Mouse (Mus musculus) lung, embryonic 16.5 days (tissue): ENCODE results near the gene Ttc27. TPM values are rescaled to one million over a fixed set of nuclear protein-coding genes. Genes with fewer than 3 reads are reported as not detected.

Experiments used
- ATAC-seq: fragments of 200-750 bp; cut with Nextera tagmentation; 2 replicates; pipeline ENCODE4 v1.8.0; 2017; ENCODE audit warnings: low read depth, mild to moderate bottlenecking, moderate library complexity
- H3K27ac ChIP-seq: fragments of 300-500 bp; sonication (generic); 2 replicates; pipeline ENCODE4 v1.5.1; 2014; ENCODE audit warnings: mild to moderate bottlenecking, control low read depth, low read length
- H3K27me3 ChIP-seq: fragments of 300-500 bp; sonication (generic); 2 replicates; pipeline ENCODE4 v1.6.1; 2014; ENCODE audit warnings: low read depth, low read length, mixed read lengths; ENCODE audit not compliant: control insufficient read depth, insufficient read depth
- H3K36me3 ChIP-seq: fragments of 300-500 bp; sonication (generic); 2 replicates; pipeline ENCODE4 v1.6.1; 2014; ENCODE audit warnings: low read length; ENCODE audit not compliant: control insufficient read depth, insufficient read depth
- H3K4me1 ChIP-seq: fragments of 300-500 bp; sonication (generic); replicated peaks from 2 replicates; pipeline ENCODE4 v1.6.1; 2014; ENCODE audit warnings: low read length, mixed read lengths; ENCODE audit not compliant: control insufficient read depth, insufficient read depth
- H3K4me2 ChIP-seq: fragments of 300-500 bp; sonication (generic); 2 replicates; pipeline ENCODE4 v1.6.1; 2014; ENCODE audit warnings: low read depth, low read length, control low read depth
- H3K4me3 ChIP-seq: fragments of 300-500 bp; sonication (generic); 2 replicates; pipeline ENCODE4 v1.5.1; 2014; ENCODE audit warnings: mild to moderate bottlenecking, low read length, control low read depth
- H3K9ac ChIP-seq: fragments of 300-500 bp; sonication (generic); 2 replicates; pipeline ENCODE4 v1.6.1; 2014; ENCODE audit warnings: low read length, control low read depth
- H3K9me3 ChIP-seq: fragments of 300-500 bp; sonication (generic); 2 replicates; pipeline ENCODE4 v1.6.1; 2016; ENCODE audit warnings: low read length; ENCODE audit not compliant: control insufficient read depth
- WGBS: fragments of 180-500 bp; shearing (Covaris S2); extraction: QIAGEN DNeasy Blood & Tissue Kit; methylation state at CpG from one replicate; pipeline ENCODE4 v1.1.7; 2014; 5-methylcytosine and 5-hydroxymethylcytosine counted together
- polyA plus RNA-seq: library from polyadenylated mRNA; unstranded; fragments of >200 nt; fragmentation: Nextera tagmentation; extraction: Ambion mirVana; gene quantifications from 2 replicates; pipeline ENCODE4 v1.2.1, GENCODE M21; 2015

The Ttc27 gene
- polyA plus RNA-seq, 1 experiment from 2014 or later, result 18.6 TPM

DNA sequence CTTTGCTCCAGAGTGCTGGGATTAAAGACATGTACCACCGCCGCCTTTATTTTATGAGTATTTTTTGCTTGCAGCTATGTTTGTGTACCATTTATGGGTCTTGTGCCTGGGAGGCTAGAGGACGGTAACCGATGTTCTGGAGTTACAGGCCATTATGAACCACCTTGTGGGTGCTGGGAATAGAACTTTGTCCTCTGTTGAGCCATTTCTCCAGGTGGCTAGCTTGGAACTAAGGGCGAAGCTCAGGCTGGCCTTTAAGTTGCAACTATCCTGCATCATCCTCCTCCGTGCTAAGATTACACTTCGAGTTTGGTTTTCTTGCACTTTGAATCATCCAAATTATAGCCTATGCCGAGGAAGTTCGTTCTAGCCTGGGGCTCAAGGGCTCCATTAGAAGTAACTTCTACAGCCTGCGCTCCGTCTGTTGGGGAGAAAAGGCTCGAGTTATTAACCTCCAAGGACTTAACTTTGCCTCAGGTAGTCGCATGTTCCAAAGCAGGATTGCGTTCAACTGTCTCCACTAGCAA lies 378 bp upstream of the Ttc27 start:
- 9% methylated on average over 14 of the region's 14 CpGs for WGBS
- peak; percentile 29; the same call in 1 of the 2 replicates for ATAC-seq
- Histone ChIP-seq H3K4me3 (peak overlapping the region; percentile 75), H3K9ac (peak overlapping the region; percentile 55), H3K36me3 (peaks cover 4% of the 10 kb centered on the region; the same call in 1 of the 2 replicates), H3K4me2 (peak overlapping the region; percentile 69), H3K27me3 (no peaks in the 10 kb centered on the region), H3K4me1 (0 out of 2 replicates have a peak, but pooled peaks cover 3% of the 10 kb centered on the region), H3K9me3 (no peaks in the 10 kb centered on the region), H3K27ac (0 out of 2 replicates have a peak overlapping the region, but pooled peaks have one; percentile 14)

DNA sequence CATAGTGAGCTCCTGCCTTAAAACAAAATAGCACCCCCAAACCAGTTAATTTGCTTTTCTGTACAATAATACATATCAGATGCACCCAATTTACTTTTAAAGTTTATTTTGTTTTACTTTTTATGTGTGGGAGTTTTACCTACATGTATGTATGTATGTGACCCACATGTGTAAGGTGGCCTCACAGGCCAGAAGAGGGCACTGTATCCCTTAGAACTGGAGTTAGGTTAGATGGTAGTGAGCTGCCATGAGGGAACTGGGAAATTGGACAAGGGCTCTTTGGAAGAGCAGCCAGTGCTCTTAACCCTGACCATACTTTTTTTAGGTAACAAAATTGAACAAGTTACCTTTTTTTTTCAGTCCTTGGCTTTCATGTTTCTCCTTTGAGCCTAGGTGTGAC lies 15.3 kb downstream of the Ttc27 start:
- no peak for ATAC-seq
- 0 out of 2 replicates have a peak, but pooled peaks cover 3% of the 10 kb centered on the region for H3K36me3 ChIP-seq

GRCm38 (mm10) chr17:74735392-74735791 lies 17.9 kb downstream of the Ttc27 start:
- H3K4me2 ChIP-seq, result no peak overlapping the region
- H3K36me3 ChIP-seq, result 0 out of 2 replicates have a peak, but pooled peaks cover 3% of the 10 kb centered on the region
- no peak for ATAC-seq
- 81% methylated on average over 11 of the region's 11 CpGs for WGBS
- no peak overlapping the region for H3K9ac ChIP-seq
- H3K4me1 ChIP-seq, result no peaks in the 10 kb centered on the region
- H3K27ac ChIP-seq, result no peak overlapping the region
- no peak overlapping the region for H3K4me3 ChIP-seq
- no peaks in the 10 kb centered on the region for H3K27me3 ChIP-seq
- H3K9me3 ChIP-seq, result no peaks in the 10 kb centered on the region

More for the DNA sequence above, 15.3 kb downstream of the Ttc27 start:
- H3K27ac ChIP-seq, result no peak overlapping the region
- no peaks in the 10 kb centered on the region for H3K4me1 ChIP-seq
- no peak overlapping the region for H3K9ac ChIP-seq
- no peaks in the 10 kb centered on the region for H3K27me3 ChIP-seq
- H3K4me2 ChIP-seq, result no peak overlapping the region
- no peak overlapping the region for H3K4me3 ChIP-seq
- H3K9me3 ChIP-seq, result no peaks in the 10 kb centered on the region

GRCm38 (mm10) chr17:74749659-74750058 lies 32.1 kb downstream of the Ttc27 start:
- Histone ChIP-seq H3K4me2 (no peak overlapping the region), H3K9me3 (no peaks in the 10 kb centered on the region), H3K36me3 (no peaks in the 10 kb centered on the region), H3K4me1 (peaks cover 5% of the 10 kb centered on the region), H3K9ac (no peak overlapping the region), H3K27me3 (no peaks in the 10 kb centered on the region), H3K27ac (no peak overlapping the region), H3K4me3 (no peak overlapping the region)
- ATAC-seq, result no peak
- WGBS, result 71% methylated on average over 1 of the region's 1 CpGs

DNA sequence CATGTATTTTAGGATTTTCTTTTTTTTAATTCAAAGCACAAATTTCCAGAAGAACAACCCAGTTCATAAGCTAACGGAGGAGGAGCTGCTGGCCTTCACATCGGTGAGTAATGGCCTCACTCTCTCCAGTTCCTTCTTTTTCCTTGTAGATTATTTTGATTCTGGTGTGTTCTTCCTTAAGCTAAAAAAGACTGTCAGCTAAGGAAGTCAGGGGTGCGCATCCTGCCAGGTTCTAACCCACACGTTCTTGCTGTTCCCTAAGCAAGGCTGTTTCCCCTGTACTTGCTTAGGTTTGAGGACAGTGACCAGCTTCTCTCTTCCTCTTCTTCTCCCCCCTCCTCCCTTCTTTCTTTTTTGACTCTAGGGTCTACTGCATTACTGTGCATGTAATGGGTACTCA lies 33.5 kb downstream of the Ttc27 start:
- H3K27ac ChIP-seq, result no peak overlapping the region
- 77% methylated on average over 4 of the region's 4 CpGs for whole genome bisulfite sequencing
- H3K4me3 ChIP-seq, result no peak overlapping the region
- no peaks in the 10 kb centered on the region for H3K27me3 ChIP-seq
- peaks cover 5% of the 10 kb centered on the region for H3K4me1 ChIP-seq
- no peak overlapping the region for H3K4me2 ChIP-seq
- no peaks in the 10 kb centered on the region for H3K9me3 ChIP-seq
- no peak for ATAC-seq
- no peaks in the 10 kb centered on the region for H3K36me3 ChIP-seq
- no peak overlapping the region for H3K9ac ChIP-seq

GRCm38 (mm10) chr17:74752906-74753627 lies 35.5 kb downstream of the Ttc27 start:
- Histone ChIP-seq H3K4me1 (peaks cover 5% of the 10 kb centered on the region), H3K9ac (no peak overlapping the region), H3K27ac (peak overlapping the region; percentile 11), H3K4me2 (no peak overlapping the region), H3K9me3 (no peaks in the 10 kb centered on the region), H3K36me3 (no peaks in the 10 kb centered on the region), H3K27me3 (no peaks in the 10 kb centered on the region), H3K4me3 (no peak overlapping the region)
- 54% methylated on average over 8 of the region's 8 CpGs for WGBS
- ATAC-seq, result peak; percentile 56

- peaks cover 5% of the 10 kb centered on the region; the same call in 1 of the 2 replicates for H3K36me3 ChIP-seq
- no peak overlapping the region for H3K4me2 ChIP-seq
- ATAC-seq, result peak; percentile 76
- no peak overlapping the region for H3K4me3 ChIP-seq
- no peaks in the 10 kb centered on the region for H3K9me3 ChIP-seq
- 46% methylated on average over 5 of the region's 5 CpGs for WGBS
- peaks cover 5% of the 10 kb centered on the region for H3K4me1 ChIP-seq
- H3K27me3 ChIP-seq, result no peaks in the 10 kb centered on the region
- no peak overlapping the region for H3K9ac ChIP-seq
- H3K27ac ChIP-seq, result peak overlapping the region; percentile 11
Measured at GRCm38 (mm10) chr17:74753628-74754104, 36.1 kb downstream of the Ttc27 start.

DNA sequence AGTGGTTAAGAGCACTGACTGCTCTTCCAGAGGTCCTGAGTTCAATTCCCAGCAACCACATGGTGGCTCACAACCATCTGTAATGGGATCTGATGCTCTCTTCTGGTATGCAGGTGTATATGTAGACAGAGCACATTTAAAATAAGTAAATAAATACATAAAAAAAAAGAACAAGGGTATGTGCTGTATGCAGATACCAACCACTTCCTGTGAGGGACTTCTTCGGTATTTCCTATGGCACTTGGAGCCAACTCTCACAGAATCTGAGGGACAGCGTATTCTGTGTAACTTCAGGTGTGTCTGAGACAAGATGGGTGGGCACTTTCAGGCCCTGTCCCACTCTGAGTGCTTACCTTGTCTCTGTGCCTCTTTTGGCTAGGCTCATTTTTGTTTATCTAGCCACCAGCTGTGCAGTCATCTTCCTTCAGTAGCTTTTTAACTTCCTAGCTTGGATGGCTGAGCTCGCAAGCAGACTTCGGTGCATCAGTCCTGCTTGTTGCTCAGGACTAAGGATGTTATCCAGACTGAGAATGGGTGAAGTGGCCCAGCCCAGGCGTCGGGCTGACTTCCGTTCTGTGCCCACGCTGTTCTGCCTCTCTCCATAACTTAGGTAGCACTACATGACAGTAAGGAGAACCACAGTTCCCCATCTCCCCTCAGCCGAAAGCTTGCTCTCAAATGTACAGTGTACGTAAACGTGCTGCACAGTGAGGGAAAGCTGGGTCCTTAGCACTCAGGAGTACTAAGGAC lies 37.0 kb downstream of the Ttc27 start:
- no peak overlapping the region for H3K4me2 ChIP-seq
- H3K4me3 ChIP-seq, result no peak overlapping the region
- WGBS, result 86% methylated on average over 11 of the region's 11 CpGs
- no peak overlapping the region for H3K27ac ChIP-seq
- no peaks in the 10 kb centered on the region for H3K9me3 ChIP-seq
- H3K9ac ChIP-seq, result no peak overlapping the region
- H3K27me3 ChIP-seq, result no peaks in the 10 kb centered on the region
- peaks cover 6% of the 10 kb centered on the region; the same call in 1 of the 2 replicates for H3K36me3 ChIP-seq
- no peak for ATAC-seq
- peaks cover 5% of the 10 kb centered on the region for H3K4me1 ChIP-seq

DNA sequence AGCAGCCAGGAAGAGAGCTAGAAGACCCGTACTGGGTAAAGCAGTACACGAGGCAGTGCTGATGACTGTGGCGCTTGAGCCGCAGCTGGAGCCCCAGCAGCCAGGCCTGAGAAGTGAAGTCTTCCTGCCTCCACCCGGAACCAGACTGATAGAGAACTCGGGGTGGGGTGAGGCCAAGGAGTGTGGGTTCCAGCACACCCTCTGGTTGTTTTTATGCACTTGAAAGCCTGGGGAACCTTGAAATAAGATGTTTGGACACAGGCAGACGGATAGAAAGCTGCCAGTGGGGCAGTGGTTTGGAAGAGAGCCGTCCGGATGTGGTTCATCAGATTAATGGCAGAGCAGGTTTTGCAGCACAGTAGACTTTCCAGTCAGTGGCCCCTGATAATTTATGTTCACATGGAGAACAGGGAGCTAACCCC lies 51.9 kb downstream of the Ttc27 start:
- 68% methylated on average over 9 of the region's 9 CpGs for WGBS
- Histone ChIP-seq H3K27me3 (no peaks in the 10 kb centered on the region), H3K9ac (no peak overlapping the region), H3K4me2 (no peak overlapping the region), H3K4me3 (no peak overlapping the region), H3K4me1 (no peaks in the 10 kb centered on the region), H3K36me3 (no peaks in the 10 kb centered on the region), H3K27ac (no peak overlapping the region), H3K9me3 (no peaks in the 10 kb centered on the region)
- no peak for ATAC-seq
